ENCODE assay signal across 23 mouse cellular contexts in genomic region chr2:143742436-143742835, GRCm38 (mm10).
"Had no signal": no experiment of that assay in that cellular context is flagged by ENCODE, and none has a peak within 500 bp of the region (broad histone marks: within the 10 kb centered on the region; RNA-seq: fewer than 3 reads in every experiment).

No protein-coding gene starts in this region.

- ATAC-seq: hindbrain, postnatal 0 days; intestine, embryonic 16.5 days; liver, embryonic 12.5 days had no signal

- H3K27me3 ChIP-seq: heart, embryonic 13.5 days; heart, embryonic 15.5 days; hindbrain, embryonic 13.5 days; hindbrain, embryonic 15.5 days; kidney, embryonic 15.5 days; limb, embryonic 13.5 days; limb, embryonic 15.5 days; liver, embryonic 12.5 days had no signal

- H3K36me3 ChIP-seq: heart, embryonic 13.5 days; heart, embryonic 15.5 days; hindbrain, embryonic 13.5 days; hindbrain, embryonic 15.5 days; kidney, embryonic 15.5 days; limb, embryonic 13.5 days; limb, embryonic 15.5 days; liver, embryonic 12.5 days had no signal

- H3K9me3 ChIP-seq: heart, embryonic 13.5 days; heart, embryonic 15.5 days; hindbrain, embryonic 13.5 days; hindbrain, embryonic 15.5 days; kidney, embryonic 15.5 days; limb, embryonic 13.5 days; limb, embryonic 15.5 days; liver, embryonic 12.5 days had no signal

- H3K27ac ChIP-seq: heart, adult 2 months; heart, embryonic 13.5 days; heart, embryonic 15.5 days; hindbrain, embryonic 13.5 days; hindbrain, embryonic 15.5 days; hindbrain, postnatal 0 days; kidney, embryonic 15.5 days; limb, embryonic 13.5 days; limb, embryonic 15.5 days; liver, embryonic 12.5 days; liver, embryonic 14.5 days had no signal

- H3K4me3 ChIP-seq: heart, adult 2 months; heart, embryonic 13.5 days; heart, embryonic 15.5 days; hindbrain, embryonic 13.5 days; hindbrain, embryonic 15.5 days; kidney, embryonic 15.5 days; limb, embryonic 13.5 days; limb, embryonic 15.5 days; liver, embryonic 12.5 days had no signal

- H3K4me1 ChIP-seq: heart, embryonic 13.5 days; heart, embryonic 15.5 days; hindbrain, embryonic 13.5 days; hindbrain, embryonic 15.5 days; kidney, embryonic 15.5 days; limb, embryonic 13.5 days; limb, embryonic 15.5 days; liver, embryonic 12.5 days had no signal

- DNase-seq: gastrocnemius, postnatal 36 days; heart, adult 2 months; heart, postnatal 14 days; heart, postnatal 36 days; kidney, adult 11 months; kidney, adult 2 months; kidney, adult 9 months; kidney, postnatal 25 days; layer of hippocampus, adult 9-11 months; layer of hippocampus, postnatal 36 days; left cerebral cortex, postnatal 4 days had no signal

- H3K9ac ChIP-seq: heart, embryonic 13.5 days; heart, embryonic 15.5 days; hindbrain, embryonic 13.5 days; hindbrain, embryonic 15.5 days; kidney, embryonic 15.5 days; limb, embryonic 13.5 days; limb, embryonic 15.5 days; liver, embryonic 12.5 days; liver, embryonic 14.5 days had no signal

- H3K4me2 ChIP-seq: heart, embryonic 11.5 days; heart, embryonic 13.5 days; heart, embryonic 15.5 days; hindbrain, embryonic 13.5 days; hindbrain, embryonic 15.5 days; kidney, embryonic 15.5 days; limb, embryonic 13.5 days; limb, embryonic 15.5 days; liver, embryonic 12.5 days had no signal
